Mouse (Mus musculus) heart, adult 18-20 months (tissue): ENCODE measurements at regions not wholly inside any gene's neighbourhood (a gene's known extent, or its start where the extent isn't known, plus 50 kb on each side); places are given as distances from the start of the nearest gene placed in this dataset.

Experiments used
- DNase-seq, 2 experiments: peaks; one replicate each; pipeline ENCODE4 v3.0.0; 2021 to 2022; ENCODE audit warnings: mixed read lengths in 1 of 2

- DNase-seq = peak; percentile 27 to 74
These were observed 452.7 kb downstream of the Sox2 start for GRCm38 (mm10) chr3:35102715-35103591.

DNA sequence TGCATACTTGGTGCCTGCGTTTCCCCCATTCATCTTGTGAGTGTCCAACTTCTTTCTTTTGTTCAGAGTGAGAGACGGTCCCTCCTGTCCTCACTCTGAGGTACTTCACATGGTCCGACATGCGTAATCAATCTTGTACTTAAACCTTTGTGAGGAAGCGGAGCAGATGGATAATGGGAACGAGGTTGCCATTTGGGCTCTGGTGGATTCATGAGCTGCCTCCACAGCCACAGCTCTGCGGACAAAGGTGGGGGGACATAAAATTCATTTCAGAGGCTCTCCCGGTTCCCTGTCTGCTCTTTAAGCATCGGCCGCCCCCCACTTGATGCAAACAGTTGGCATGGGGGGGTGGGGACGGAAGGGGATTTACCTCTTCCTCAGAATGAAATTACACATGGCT, 454.7 kb downstream of the Sox2 start:
- DNase-seq = no peak

- DNase-seq = no peak
These were observed 455.9 kb downstream of the Sox2 start for GRCm38 (mm10) chr3:35106097-35106496.

- no peak for DNase-seq
These were observed 483.3 kb downstream of the Sox2 start for GRCm38 (mm10) chr3:35133477-35133876.

GRCm38 (mm10) chr3:35141500-35142220, 491.5 kb downstream of the Sox2 start:
- no peak for DNase-seq

GRCm38 (mm10) chr3:35142683-35143082, 492.5 kb downstream of the Sox2 start:
- DNase-seq = no peak

DNA sequence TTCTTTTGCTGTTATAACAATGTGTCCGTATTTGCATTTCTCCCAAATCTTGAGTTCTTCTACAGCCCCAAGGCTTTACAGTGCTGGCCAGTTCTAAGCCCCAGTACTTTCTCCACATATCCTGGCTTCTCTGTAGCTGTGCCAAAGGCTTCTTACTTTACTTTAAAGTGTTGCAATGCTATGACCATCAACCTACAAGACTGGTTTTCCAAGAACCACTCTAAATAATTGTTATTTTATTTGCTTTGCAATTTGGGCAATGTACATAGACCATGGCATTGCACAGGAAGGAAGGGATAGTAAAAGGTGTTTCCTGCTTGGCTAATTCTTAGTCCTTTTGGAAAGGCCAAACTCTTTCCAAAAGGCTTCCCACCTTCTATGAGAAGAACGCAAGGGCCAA, 495.4 kb downstream of the Sox2 start:
- DNase-seq = no peak

- DNase-seq = no peak
These were observed 496.5 kb downstream of the Sox2 start for GRCm38 (mm10) chr3:35146681-35147080.

GRCm38 (mm10) chr3:35149251-35149691, 499.1 kb downstream of the Sox2 start:
- DNase-seq = peak; percentile 8 to 25

DNA sequence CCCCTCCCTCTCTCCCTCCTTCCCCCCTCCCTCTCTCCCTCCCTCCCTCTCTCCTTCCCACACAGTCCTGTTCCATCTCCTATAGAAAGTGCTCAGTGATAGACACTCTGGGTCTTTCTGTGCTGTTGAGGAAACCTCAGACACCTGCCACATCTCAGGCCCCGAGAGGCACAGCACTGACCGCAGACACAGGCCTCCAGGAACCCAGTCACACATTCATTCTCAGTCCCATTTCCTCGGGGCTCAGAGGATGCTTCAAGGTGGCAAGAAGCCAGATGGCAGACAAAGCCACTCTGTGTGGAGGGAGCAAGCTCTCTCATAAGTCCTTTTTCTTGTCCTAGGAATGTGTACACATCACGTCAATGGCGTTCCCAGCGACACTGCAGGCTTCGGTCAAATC, 502.0 kb downstream of the Sox2 start:
- no peak for DNase-seq

- DNase-seq = no peak
These were observed 504.1 kb downstream of the Sox2 start for GRCm38 (mm10) chr3:35154266-35154665.

DNA sequence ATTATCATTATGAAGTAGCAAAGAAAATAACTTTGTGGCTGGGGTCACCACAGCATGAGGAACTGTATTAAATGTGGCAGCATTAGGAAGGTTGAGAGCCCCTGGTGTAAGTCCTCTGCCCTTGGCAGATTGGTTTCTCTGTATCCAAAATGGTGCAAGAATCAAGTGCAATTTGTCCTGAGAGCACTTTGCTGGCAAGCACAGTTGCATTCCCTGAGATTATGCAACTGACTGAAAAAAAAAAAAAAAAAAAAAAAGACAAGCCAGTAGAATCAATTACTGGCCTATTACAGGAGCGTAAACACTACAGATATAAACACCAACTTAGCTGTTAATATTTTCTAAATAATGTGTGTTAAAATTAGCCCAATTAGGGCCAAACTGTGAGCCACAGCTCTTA, 518.5 kb downstream of the Sox2 start:
- no peak for DNase-seq

GRCm38 (mm10) chr3:35178759-35179440, 528.7 kb downstream of the Sox2 start:
- no peak for DNase-seq

GRCm38 (mm10) chr3:35208526-35208925, 545.4 kb upstream of the Atp11b start:
- DNase-seq = no peak

DNA sequence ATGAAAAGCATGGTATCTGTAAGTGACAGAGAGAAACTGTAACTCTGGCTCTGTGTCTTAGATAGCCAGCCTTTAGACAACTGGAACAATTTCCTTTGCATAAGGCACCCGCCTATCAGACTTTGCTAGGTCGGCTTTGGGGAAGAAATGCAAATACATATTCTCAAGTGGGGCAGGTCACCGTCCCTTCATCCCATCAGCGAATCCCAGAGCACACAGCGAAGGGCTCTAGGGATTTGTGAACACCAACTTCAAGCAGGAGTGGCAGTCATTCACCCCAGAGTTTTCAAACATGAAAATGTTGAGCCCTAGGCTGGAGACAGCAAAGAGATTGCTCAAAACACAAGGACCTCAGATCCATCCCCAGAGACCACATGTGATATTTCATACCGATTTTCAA, 534.5 kb upstream of the Atp11b start:
- no peak for DNase-seq

DNA sequence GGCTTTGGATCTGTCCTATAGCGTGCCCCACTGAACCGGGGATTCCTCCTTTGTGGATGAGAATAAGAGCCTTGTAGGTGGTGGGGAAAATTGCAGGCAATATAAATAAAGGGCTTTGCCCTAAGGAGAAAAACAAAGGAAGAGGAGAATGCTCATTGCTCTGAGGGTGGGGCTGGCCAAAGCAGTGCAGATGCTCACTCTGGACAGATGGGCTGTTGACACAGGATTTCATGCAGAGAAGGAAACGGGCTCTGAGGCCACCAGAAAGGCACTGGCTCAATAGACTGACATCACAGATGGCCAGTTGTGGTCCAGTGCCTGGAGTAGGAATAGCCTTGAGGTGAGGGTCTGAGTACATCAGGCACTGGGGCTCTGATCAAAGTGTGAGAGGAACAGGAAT, 532.7 kb upstream of the Atp11b start:
- DNase-seq = no peak

DNA sequence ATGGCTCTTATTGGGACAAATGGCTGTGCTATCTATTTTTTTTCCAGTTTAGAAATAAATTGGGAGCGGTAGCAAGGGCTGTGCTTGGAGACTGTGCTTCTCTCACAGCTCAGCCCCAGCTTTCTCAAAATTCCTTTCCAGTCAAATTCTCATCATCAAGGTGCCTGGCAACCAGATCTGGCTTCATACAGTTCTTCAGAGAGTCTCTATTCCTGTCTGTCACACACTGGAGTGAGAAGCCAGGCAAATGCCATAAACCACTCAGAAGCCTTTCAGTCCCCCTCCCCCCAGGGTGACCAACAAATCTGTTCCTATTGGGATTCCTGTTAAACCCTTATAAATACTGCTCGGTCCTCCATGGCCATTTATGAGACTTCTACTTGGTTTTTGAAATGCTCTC, 531.7 kb upstream of the Atp11b start:
- no peak for DNase-seq

DNA sequence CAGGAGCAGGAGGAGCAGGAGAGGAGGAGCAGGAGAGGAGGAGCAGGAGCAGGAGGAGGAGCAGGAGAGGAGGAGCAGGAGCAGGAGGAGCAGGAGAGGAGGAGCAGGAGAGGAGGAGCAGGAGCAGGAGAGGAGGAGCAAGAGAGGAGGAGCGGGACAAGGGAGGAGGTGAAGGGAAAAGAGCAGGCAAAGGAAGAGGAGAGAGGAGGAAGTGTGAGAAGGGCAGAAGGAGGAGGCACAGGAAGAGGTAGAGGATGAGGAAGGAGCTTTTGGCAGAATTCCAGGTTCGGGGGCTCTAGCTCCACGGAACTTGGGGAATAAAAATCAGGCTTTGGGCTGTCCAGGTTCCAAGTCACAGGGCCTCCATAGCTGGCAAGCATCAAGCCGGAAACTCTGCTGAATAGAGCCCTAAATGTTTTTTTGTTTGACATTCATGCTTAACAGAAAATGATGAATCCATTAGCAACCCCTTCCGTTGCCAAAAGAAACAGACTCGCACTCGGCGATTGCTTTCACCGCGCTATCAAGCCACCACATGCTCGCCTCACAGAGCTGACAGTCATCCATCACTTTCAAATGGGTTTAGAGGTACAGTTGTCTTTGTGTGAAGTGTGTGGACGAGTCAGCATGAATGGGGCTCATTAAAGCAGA, 528.7 kb upstream of the Atp11b start:
- peak; percentile 5 to 7 for DNase-seq

DNA sequence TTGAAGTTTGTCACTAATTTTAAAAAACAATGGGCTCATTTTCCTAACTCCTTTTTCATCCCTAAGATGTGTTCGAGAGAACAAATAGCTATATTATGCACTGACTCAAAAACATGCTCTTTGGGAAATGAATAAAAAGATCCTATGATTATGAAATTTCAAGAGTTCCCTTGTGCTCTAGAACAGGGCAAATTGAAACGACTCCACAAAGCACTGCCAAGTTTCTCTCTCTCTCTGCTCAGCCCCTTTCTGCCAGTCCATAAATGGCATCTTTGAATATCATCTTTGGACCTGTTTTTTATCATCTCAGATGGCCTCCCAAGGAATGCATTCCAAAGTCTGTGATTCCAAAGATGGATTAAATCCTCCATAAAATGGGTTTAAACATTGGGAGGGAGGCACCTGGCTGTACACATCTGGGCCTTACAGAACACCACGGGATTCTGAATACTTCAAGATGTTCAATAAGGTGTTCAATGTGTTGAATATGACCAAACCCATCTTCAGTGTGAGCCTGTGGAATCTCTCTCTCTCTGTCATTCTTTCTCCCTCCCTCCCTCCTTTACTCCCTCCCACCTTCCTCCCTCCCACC, 528.0 kb upstream of the Atp11b start:
- DNase-seq = no peak

DNA sequence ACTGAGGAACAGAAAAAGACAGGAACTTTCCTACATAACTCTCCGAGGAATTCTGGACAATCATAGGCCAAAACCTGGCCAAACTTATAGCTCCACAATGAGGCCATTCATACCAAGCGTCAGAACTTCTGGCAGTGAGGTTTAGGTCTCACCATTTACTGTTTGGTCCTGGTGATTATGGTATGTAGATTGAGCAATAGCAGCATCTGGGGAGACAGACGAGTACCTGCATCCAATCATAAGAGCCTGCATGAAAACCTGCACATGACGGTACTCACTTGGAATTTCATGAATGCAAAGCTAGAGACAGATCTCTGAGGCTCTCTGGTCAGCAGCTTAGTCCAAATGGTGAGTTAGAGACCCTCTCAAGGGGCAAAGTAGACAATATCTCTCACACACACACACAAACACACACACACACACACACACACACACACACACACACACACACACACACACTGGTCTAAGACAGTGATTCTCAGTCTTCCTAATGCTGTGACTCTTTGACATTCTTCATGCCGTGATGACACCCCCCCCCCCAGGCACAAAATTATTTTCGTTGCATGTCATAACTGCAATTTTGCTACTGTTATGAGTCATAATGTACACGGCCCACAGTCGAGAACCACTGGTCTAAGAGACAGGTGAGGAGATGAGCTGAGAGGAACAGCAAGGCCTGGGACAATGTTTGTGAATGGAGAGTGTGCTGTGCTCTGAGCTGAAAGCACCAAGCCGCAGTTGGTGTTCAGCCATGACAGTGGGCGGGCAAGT, 522.6 kb upstream of the Atp11b start:
- no peak for DNase-seq

DNA sequence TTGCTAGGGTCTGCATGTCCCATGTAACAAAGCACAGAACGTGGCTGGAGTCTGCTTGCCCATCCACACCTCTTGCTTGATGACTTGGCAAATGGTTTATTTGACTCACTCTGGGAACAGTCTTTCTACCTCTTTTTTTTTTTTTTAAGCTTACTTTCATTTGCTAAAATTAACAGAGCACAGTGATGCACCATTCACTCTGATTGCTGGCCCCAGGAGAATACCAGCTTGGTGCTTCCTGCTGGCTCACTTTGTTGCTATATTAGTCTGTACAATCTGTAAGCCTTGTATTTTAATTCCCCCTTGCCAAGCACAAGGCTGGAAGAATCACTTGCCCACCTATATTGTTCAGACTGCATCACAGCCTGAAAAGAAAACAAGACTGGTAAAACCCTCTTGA, 521.4 kb upstream of the Atp11b start:
- no peak for DNase-seq
